Mouse (Mus musculus) cortical plate, adult 2 months (tissue): ENCODE measurements around the gene Cenpf. TPM values are rescaled to one million over a fixed set of nuclear protein-coding genes. Genes with fewer than 3 reads are reported as not detected.
A peak's percentile ranks its signal among the peaks of the same experiment; 100 is the strongest.

Experiments
- H3K27ac ChIP-seq: fragments of 200-500 bp; 2 replicates; pipeline ENCODE4 v1.5.1; 2012; ENCODE audit warnings: low read length, control low read depth, inconsistent platforms; ENCODE audit not compliant: insufficient read depth
- H3K4me1 ChIP-seq: fragments of 200-500 bp; 2 replicates; pipeline ENCODE4 v1.6.1; 2011; ENCODE audit warnings: low read length; ENCODE audit not compliant: control insufficient read depth, insufficient read depth
- H3K4me3 ChIP-seq: fragments of 200-500 bp; 2 replicates; pipeline ENCODE4 v1.5.1; 2011; ENCODE audit warnings: mild to moderate bottlenecking, low read length, control low read depth; ENCODE audit not compliant: insufficient read depth
- CTCF ChIP-seq: fragments of 200-500 bp; IDR thresholded peaks from 2 replicates; pipeline ENCODE4 v1.5.1; 2011; ENCODE audit warnings: mild to moderate bottlenecking, control low read depth, low read length; ENCODE audit not compliant: insufficient read depth; ENCODE audit errors: extremely low read depth
- POLR2A ChIP-seq: fragments of 200-500 bp; IDR thresholded peaks from 2 replicates; pipeline ENCODE4 v1.6.1; 2011; ENCODE audit warnings: mild to moderate bottlenecking, low read length, control low read depth; ENCODE audit not compliant: insufficient read depth; ENCODE audit errors: extremely low read depth
- polyA plus RNA-seq: library from polyadenylated mRNA; depleted of rRNA; stranded (reverse); fragments of >200 nt; gene quantifications from 2 replicates; pipeline ENCODE4 v1.2.3, GENCODE M21; 2012

Gene Cenpf
- polyA plus RNA-seq, 1 experiment, result 0.23 TPM

- peak overlapping the region; percentile 8; the same call in 1 of the 2 replicates for H3K27ac ChIP-seq
- H3K4me1 ChIP-seq, result no peaks in the 10 kb centered on the region
- H3K4me3 ChIP-seq, result no peak overlapping the region
- TF ChIP-seq CTCF (no peak), POLR2A (no peak)
Measured at GRCm38 (mm10) chr1:189644700-189645345, 43.1 kb downstream of the Cenpf start.

DNA sequence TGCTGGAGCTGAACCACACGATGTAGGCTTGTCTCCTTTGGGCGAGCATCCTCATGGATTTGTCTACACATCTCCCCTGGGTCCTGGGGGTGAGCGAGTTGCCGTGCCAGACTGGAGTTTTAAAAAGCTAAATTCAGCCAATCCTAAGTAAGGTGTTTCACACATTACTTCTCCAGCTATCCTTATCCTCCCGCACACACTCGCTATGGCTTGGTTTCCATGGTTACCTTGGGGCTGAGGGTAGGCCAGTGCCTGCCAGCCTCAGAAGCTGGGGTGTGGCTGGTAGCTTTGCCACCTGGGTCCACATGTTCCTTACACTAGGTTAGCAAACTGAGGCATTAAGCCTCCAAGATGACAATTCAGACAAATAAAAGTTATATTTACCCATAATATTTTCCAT is 48.3 kb downstream of the Cenpf start:
- 0 out of 2 replicates have a peak, but pooled peaks cover 2% of the 10 kb centered on the region for H3K4me1 ChIP-seq
- TF ChIP-seq POLR2A (no peak), CTCF (no peak)
- no peak overlapping the region for H3K27ac ChIP-seq
- no peak overlapping the region for H3K4me3 ChIP-seq

DNA sequence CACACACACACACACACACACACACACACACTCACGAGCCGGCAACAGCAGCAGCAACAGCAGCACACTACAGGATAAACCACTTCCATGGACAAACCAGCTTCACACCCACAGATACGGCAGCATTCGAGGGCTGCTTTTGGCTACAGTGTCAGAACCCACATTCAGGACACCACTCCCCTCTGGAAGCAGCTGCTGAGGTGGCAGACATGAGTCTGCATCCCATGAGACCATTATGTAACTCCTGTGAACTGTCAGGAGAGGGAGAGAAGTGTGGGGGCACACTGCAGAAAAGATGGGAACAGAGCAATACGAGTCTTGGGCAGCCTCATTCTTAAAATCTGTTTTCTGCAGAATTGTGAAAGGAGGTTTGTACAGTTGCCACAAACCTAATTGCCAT is 54.1 kb downstream of the Cenpf start:
- H3K27ac ChIP-seq, result no peak overlapping the region
- TF ChIP-seq CTCF, result no peak
- TF ChIP-seq POLR2A, result no peak
- H3K4me1 ChIP-seq, result peaks cover 9% of the 10 kb centered on the region
- no peak overlapping the region for H3K4me3 ChIP-seq

DNA sequence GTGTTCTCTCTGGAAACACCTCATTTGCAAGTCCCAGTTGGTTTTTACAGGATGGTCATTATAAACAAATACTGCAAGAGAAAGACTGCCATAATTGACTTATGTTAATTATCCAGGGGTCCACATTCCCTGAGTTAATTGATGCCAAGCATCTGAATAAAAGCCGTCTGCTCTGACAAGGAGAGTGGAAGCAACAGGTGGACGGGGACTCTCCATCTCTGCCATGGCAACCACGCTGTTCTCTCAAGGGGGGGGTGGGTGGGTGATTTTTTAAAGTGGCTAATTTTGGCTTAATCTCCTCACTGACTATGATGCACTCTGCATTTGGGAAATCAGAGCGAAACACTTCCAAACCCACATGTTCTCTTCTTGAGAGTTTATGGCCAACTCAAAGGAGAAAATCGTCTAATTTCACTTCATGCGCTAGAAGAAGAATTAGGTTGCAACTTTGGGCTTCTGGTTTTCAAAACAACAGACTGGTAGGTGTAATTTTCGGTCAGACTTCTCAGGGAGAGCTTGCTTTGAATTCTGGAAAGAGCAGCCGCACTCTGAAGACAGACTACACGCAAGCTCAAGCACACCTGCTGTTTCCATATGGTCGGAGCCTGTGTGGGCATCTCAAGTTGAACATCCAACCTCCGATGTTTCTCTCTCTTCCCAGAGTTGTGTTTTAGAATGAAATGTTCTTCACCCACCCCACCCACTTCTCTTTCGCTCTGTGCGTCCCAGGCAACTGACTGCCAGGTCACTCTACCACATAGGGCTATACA is 55.8 kb downstream of the Cenpf start:
- TF ChIP-seq CTCF (no peak), POLR2A (no peak)
- H3K4me1 ChIP-seq, result peaks cover 9% of the 10 kb centered on the region
- no peak overlapping the region for H3K4me3 ChIP-seq
- H3K27ac ChIP-seq, result 0 out of 2 replicates have a peak overlapping the region, but pooled peaks have one; percentile 25

GRCm38 (mm10) chr1:189630026-189630425 is 57.9 kb downstream of the Cenpf start:
- no peak overlapping the region for H3K4me3 ChIP-seq
- no peak overlapping the region for H3K27ac ChIP-seq
- peaks cover 9% of the 10 kb centered on the region for H3K4me1 ChIP-seq
- TF ChIP-seq CTCF, result no peak
- no peak for TF ChIP-seq POLR2A

- Histone ChIP-seq H3K4me1 (peaks cover 8% of the 10 kb centered on the region), H3K27ac (no peak overlapping the region), H3K4me3 (no peak overlapping the region)
- TF ChIP-seq POLR2A (no peak), CTCF (peak; percentile 74)
Measured at GRCm38 (mm10) chr1:189627976-189628768, 59.7 kb downstream of the Cenpf start.

GRCm38 (mm10) chr1:189624756-189625155 is 63.1 kb downstream of the Cenpf start:
- Histone ChIP-seq H3K27ac (no peak overlapping the region), H3K4me3 (no peak overlapping the region), H3K4me1 (no peaks in the 10 kb centered on the region)
- TF ChIP-seq CTCF (no peak), POLR2A (no peak)

DNA sequence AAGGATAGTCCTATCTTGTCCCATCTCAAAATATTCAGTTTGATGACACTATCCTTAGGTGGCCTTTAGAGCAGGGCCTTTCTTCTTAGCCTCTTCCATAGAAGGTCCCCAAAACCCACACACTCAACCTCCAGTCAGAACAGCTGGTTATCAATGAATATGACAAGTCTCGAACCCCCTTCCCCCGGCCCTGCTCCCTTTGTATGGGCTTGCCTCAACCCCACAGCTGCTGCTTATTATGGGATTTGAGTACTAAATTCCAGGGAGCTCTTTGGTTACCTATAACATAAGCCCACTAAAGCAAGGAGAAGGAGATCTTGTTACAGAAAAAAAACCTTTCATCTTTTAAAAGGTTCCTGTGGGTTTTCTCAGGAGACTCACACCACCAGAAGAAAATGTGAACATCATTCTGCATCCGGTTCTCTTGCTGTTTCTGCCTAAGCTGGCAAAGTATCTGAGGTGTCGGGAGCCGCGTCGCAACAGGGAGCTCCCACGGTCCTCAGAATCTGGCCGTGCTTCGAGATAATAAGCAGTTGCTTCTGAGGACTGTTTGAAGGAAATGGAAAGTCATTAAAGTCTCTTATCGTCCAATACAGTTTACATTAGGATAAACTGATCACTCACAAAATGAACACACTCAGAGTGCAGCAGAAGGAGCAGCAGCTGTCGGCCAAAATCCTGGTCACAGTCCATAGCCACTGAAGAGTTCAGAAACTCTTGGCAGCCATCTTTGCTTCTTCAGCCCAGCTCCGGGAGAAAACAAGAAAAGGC is 68.7 kb downstream of the Cenpf start:
- H3K4me1 ChIP-seq, result 0 out of 2 replicates have a peak, but pooled peaks cover 1% of the 10 kb centered on the region
- no peak overlapping the region for H3K27ac ChIP-seq
- TF ChIP-seq CTCF, result no peak
- TF ChIP-seq POLR2A, result no peak
- H3K4me3 ChIP-seq, result no peak overlapping the region

DNA sequence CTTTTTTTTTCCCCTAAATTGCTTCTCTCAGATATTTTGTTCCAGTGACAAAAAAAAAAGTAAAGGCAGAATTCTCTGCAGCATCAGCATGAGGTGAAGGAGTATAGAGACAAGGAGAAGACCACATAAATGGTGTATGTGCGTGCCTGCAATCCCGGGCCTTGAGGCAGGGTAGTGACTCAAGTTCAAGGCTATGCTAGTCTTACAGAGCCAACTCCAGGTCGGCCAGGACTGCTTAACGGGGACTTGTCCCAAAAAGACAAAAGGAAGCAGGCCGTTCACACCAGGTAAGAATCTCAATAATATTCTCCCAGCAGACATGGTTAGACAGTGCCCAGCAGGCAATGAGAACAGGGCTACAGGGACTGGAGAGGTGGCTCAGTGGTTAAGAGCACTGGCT is 70.5 kb downstream of the Cenpf start:
- Histone ChIP-seq H3K4me3 (no peak overlapping the region), H3K27ac (no peak overlapping the region), H3K4me1 (0 out of 2 replicates have a peak, but pooled peaks cover 1% of the 10 kb centered on the region)
- TF ChIP-seq CTCF (no peak), POLR2A (no peak)

- H3K27ac ChIP-seq, result no peak overlapping the region
- H3K4me1 ChIP-seq, result 0 out of 2 replicates have a peak, but pooled peaks cover 1% of the 10 kb centered on the region
- TF ChIP-seq POLR2A (no peak), CTCF (no peak)
- H3K4me3 ChIP-seq, result no peak overlapping the region
Measured at GRCm38 (mm10) chr1:189615246-189615645, 72.6 kb downstream of the Cenpf start.
